Comparison of ENCODE assay signal across 10 mouse cellular contexts in the genomic region with DNA sequence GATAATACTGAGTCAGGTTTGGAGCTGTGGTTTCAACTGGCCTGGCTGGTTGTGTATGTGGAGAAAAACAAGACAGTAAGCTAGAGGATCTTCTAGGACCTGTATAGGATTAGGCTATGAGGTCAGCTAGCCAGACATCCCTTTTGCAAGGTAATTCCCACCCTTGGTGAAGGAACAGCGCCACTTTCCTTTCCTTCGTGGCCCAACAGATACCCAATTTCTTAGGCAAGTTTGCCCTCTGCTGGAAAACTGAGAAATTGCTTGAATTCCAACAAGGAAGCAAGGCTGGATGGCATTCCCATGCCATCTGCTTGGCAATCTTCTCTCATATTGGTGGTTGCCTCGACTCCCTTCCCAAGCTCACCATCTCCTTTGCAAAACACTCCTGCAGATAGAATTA.
DNase-seq lines count a peak whose midpoint lies in the region; ATAC-seq and TF ChIP-seq lines count a peak whose summit lies in the region.
"Had no signal": no experiment of that assay in that cellular context is flagged by ENCODE, and none has a peak within 500 bp of the region (broad histone marks: within the 10 kb centered on the region; RNA-seq: fewer than 3 reads in every experiment).

No protein-coding gene starts in this region.

- H3K4me1 ChIP-seq in kidney, embryonic 16.5 days (ENCODE audit: insufficient read depth, low read length), result 0 out of 2 replicates have a peak, but pooled peaks cover 6% of the 10 kb centered on the region
- peaks cover 19% of the 10 kb centered on the region for H3K4me1 ChIP-seq in limb, embryonic 14.5 days (ENCODE audit: control insufficient read depth, insufficient read depth, low read length)

- DNase-seq in gastrocnemius, adult 18-20 months (ENCODE audit: low spot score), result peak; percentile 63
- DNase-seq in gastrocnemius, postnatal 25 days, result no peak
- peak; percentile 79 for DNase-seq in cerebellum, adult 11 months
- peak; percentile 68 for DNase-seq in forelimb bud, embryonic 11.5 days (ENCODE audit: low read depth, low spot score)
- peak; percentile 68 for DNase-seq in limb, embryonic 14.5 days (ENCODE audit: low spot score)
- DNase-seq in retina, embryonic 14.5 days (ENCODE audit: low spot score), result peak; percentile 84
- DNase-seq in spleen, adult 18-20 months, result no peak

- H3K9me3 ChIP-seq in kidney, embryonic 16.5 days (ENCODE audit: low read length), result no peaks in the 10 kb centered on the region
- H3K9me3 ChIP-seq in limb, embryonic 14.5 days (ENCODE audit: control insufficient read depth, low read length), result no peaks in the 10 kb centered on the region
- H3K9me3 ChIP-seq: G1E; heart, embryonic 15.5 days had no signal

- WGBS in kidney, embryonic 16.5 days, result 7% methylated on average over 3 of the region's 3 CpGs
- WGBS in limb, embryonic 14.5 days, result 9% methylated on average over 3 of the region's 3 CpGs

- peaks cover 7% of the 10 kb centered on the region; the same call in 1 of the 2 replicates for H3K27me3 ChIP-seq in kidney, embryonic 16.5 days (ENCODE audit: insufficient read depth, low read length)
- no peaks in the 10 kb centered on the region for H3K27me3 ChIP-seq in limb, embryonic 14.5 days (ENCODE audit: control insufficient read depth, insufficient read depth, low read length)

- no peak overlapping the region for H3K9ac ChIP-seq in kidney, embryonic 16.5 days (replicated peaks; ENCODE audit: low read length)
- no peak overlapping the region for H3K9ac ChIP-seq in limb, embryonic 14.5 days (ENCODE audit: low read depth, low read length, severe bottlenecking)
- H3K9ac ChIP-seq: heart, embryonic 15.5 days had no signal

- H3K4me3 ChIP-seq in kidney, embryonic 16.5 days (ENCODE audit: low read length), result no peak overlapping the region
- no peak overlapping the region for H3K4me3 ChIP-seq in limb, embryonic 14.5 days (replicated peaks; ENCODE audit: low read length)
- H3K4me3 ChIP-seq: heart, embryonic 15.5 days had no signal

- ATAC-seq in kidney, embryonic 16.5 days (ENCODE audit: low FRiP score, low TSS enrichment), result peak; percentile 56; the same call in 1 of the 2 replicates
- ATAC-seq in limb, embryonic 14.5 days (ENCODE audit: low FRiP score, low read depth), result no peak

- no peaks in the 10 kb centered on the region for H3K36me3 ChIP-seq in kidney, embryonic 16.5 days (ENCODE audit: insufficient read depth, low read length)
- H3K36me3 ChIP-seq in limb, embryonic 14.5 days (ENCODE audit: control insufficient read depth, insufficient read depth, low read length), result no peaks in the 10 kb centered on the region
- H3K36me3 ChIP-seq: G1E; heart, embryonic 15.5 days had no signal

- no peak for TF ChIP-seq POLR2A in limb, embryonic 14.5 days (IDR thresholded peaks at IDR 0.05; ENCODE audit: borderline replicate concordance, extremely low read depth, insufficient read depth, insufficient read length)

- no peak overlapping the region for H3K27ac ChIP-seq in kidney, embryonic 16.5 days (ENCODE audit: low read length)
- H3K27ac ChIP-seq in limb, embryonic 14.5 days (replicated peaks; ENCODE audit: low read depth, low read length), result no peak overlapping the region
- H3K27ac ChIP-seq: heart, embryonic 15.5 days had no signal

- no peak overlapping the region for H3K4me2 ChIP-seq in kidney, embryonic 16.5 days (replicated peaks; ENCODE audit: low read depth, low read length)
- H3K4me2 ChIP-seq in limb, embryonic 14.5 days (replicated peaks; ENCODE audit: low read depth, low read length, severe bottlenecking), result no peak overlapping the region
- H3K4me2 ChIP-seq: heart, embryonic 15.5 days had no signal

Comparison
In these comparisons a context has a peak if more than half of its experiments do, and no peak if none do; other contexts are left out.
1. DNase-seq: peak in gastrocnemius, adult 18-20 months (single experiment), cerebellum, adult 11 months (single experiment), forelimb bud, embryonic 11.5 days (single experiment), limb, embryonic 14.5 days (single experiment) and retina, embryonic 14.5 days (single experiment); none in gastrocnemius, postnatal 25 days (single experiment) and spleen, adult 18-20 months (0 of 2).